Mouse (Mus musculus): ENCODE measurements around the gene Plac1.

GRCm38 (mm10) chrX:53050353-53050752 is 189.6 kb downstream of the Plac1 start:
- TF ChIP-seq CTCF (IDR thresholded peaks at IDR 0.05; ENCODE audit: extremely low read depth, insufficient read depth, low read length) (no peak), POLR2A (IDR thresholded peaks at IDR 0.05; ENCODE audit: extremely low read depth, insufficient read depth, low read length) (no peak)

Data from cortical plate, adult 2 months (tissue).